Mouse (Mus musculus): ENCODE data around the gene Greb1. TPM values are rescaled to one million over a fixed set of nuclear protein-coding genes. Genes with fewer than 3 reads are reported as not detected.
"Not testable (repeated sequence)": the region's sequence is repeated elsewhere in the genome, so short reads cannot be mapped to it uniquely, and the experiment has no call there.

Greb1 gene
- total RNA-seq, 2 experiments from 2014 or later: 0.62 to 1.1 TPM

GRCm38 (mm10) chr12:16698691-16699090 is 102.0 kb downstream of the Greb1 start:
- no peak for DNase-seq (ENCODE audit: low spot score in 2 of 2)

- DNase-seq (ENCODE audit: low spot score in 2 of 2): no peak
Measured at GRCm38 (mm10) chr12:16696146-16696545, 104.5 kb downstream of the Greb1 start.

- not testable (repeated sequence) for DNase-seq (ENCODE audit: low spot score in 2 of 2)
Measured at GRCm38 (mm10) chr12:16695252-16695651, 105.4 kb downstream of the Greb1 start.

GRCm38 (mm10) chr12:16694783-16695182 is 105.9 kb downstream of the Greb1 start:
- DNase-seq (ENCODE audit: low spot score in 2 of 2): no peak

- DNase-seq (ENCODE audit: low spot score in 2 of 2): no peak
Measured at GRCm38 (mm10) chr12:16690631-16691030, 110.1 kb downstream of the Greb1 start.

- DNase-seq (ENCODE audit: low spot score in 2 of 2): no peak
Measured at GRCm38 (mm10) chr12:16672246-16672645, 128.4 kb downstream of the Greb1 start.

- no peak for DNase-seq (ENCODE audit: low spot score in 2 of 2)
Measured at GRCm38 (mm10) chr12:16669176-16669575, 131.5 kb downstream of the Greb1 start.

- no peak for DNase-seq (ENCODE audit: low spot score in 2 of 2)
Measured at GRCm38 (mm10) chr12:16665022-16665421, 135.7 kb downstream of the Greb1 start.

GRCm38 (mm10) chr12:16662955-16663585 is 137.6 kb downstream of the Greb1 start:
- peak in 1 of 2 experiments; percentile 76 for DNase-seq (ENCODE audit: low spot score in 2 of 2)

GRCm38 (mm10) chr12:16661936-16662335 is 138.8 kb downstream of the Greb1 start:
- DNase-seq (ENCODE audit: low spot score in 2 of 2): no peak

- DNase-seq (ENCODE audit: low spot score in 2 of 2): no peak
Measured at GRCm38 (mm10) chr12:16661459-16661858, 139.2 kb downstream of the Greb1 start.

GRCm38 (mm10) chr12:16656906-16657875 is 143.5 kb downstream of the Greb1 start:
- peak; percentile 45 to 80 for DNase-seq (ENCODE audit: low spot score in 2 of 2)

GRCm38 (mm10) chr12:16655604-16656003 is 145.1 kb downstream of the Greb1 start:
- no peak for DNase-seq (ENCODE audit: low spot score in 2 of 2)

GRCm38 (mm10) chr12:16653332-16654093 is 147.2 kb downstream of the Greb1 start, which contains the start of gene Ntsr2:
Gene Ntsr2 (plus strand): TSS chr12:16653382.
- peak; percentile 74 to 75 for DNase-seq (ENCODE audit: low spot score in 2 of 2)

- no peak for DNase-seq (ENCODE audit: low spot score in 2 of 2)
Measured at GRCm38 (mm10) chr12:16649819-16650218, 150.9 kb downstream of the Greb1 start.

- no peak for DNase-seq (ENCODE audit: low spot score in 2 of 2)
Measured at GRCm38 (mm10) chr12:16648273-16648672, 152.4 kb downstream of the Greb1 start.

GRCm38 (mm10) chr12:16646780-16647409 is 153.8 kb downstream of the Greb1 start:
- no peak for DNase-seq (ENCODE audit: low spot score in 2 of 2)

GRCm38 (mm10) chr12:16644698-16645097 is 156.0 kb downstream of the Greb1 start:
- no peak for DNase-seq (ENCODE audit: low spot score in 2 of 2)

GRCm38 (mm10) chr12:16643508-16644345 is 157.0 kb downstream of the Greb1 start:
- peak; percentile 56 to 73 for DNase-seq (ENCODE audit: low spot score in 2 of 2)

GRCm38 (mm10) chr12:16642000-16642399 is 158.7 kb downstream of the Greb1 start:
- DNase-seq (ENCODE audit: low spot score in 2 of 2): no peak
